Comparison of ENCODE assay signal across 25 mouse cellular contexts in genomic region chr11:104003397-104003796, GRCm38 (mm10). TPM values are rescaled to one million over a fixed set of nuclear protein-coding genes. Genes with fewer than 3 reads are reported as not detected.
DNase-seq lines count a peak whose midpoint lies in the region; TF ChIP-seq lines count a peak whose summit lies in the region.
"Had no signal": no experiment of that assay in that cellular context is flagged by ENCODE, and none has a peak within 500 bp of the region (broad histone marks: within the 10 kb centered on the region; RNA-seq: fewer than 3 reads in every experiment).

No protein-coding gene starts in this region.

- H3K4me2 ChIP-seq in CH12.LX (ENCODE audit: insufficient read depth, low read depth, poor library complexity, severe bottlenecking) (0 out of 2 replicates have a peak overlapping the region, but pooled peaks have one; percentile 39), myocyte (ENCODE audit: low read depth) (peak overlapping the region; percentile 1)
- H3K4me2 ChIP-seq: midbrain, embryonic 15.5 days; neural tube, embryonic 12.5 days; stomach, embryonic 15.5 days had no signal

- no peak for TF ChIP-seq POLR2A in CH12.LX (IDR thresholded peaks at IDR 0.05; ENCODE audit: low read depth, low read length)
- no peak for TF ChIP-seq POLR2A in myocyte (IDR thresholded peaks at IDR 0.05; ENCODE audit: insufficient read length, low read depth)

- H3K27me3 ChIP-seq in CH12.LX (replicated peaks) (no peaks in the 10 kb centered on the region), myocyte (ENCODE audit: control insufficient read depth, insufficient read depth, insufficient read length) (no peaks in the 10 kb centered on the region)
- H3K27me3 ChIP-seq: midbrain, embryonic 15.5 days; neural tube, embryonic 12.5 days; stomach, embryonic 15.5 days had no signal

- TF ChIP-seq EP300 in CH12.LX (IDR thresholded peaks at IDR 0.05; ENCODE audit: low read length), result no peak

- H3K36me3 ChIP-seq in CH12.LX (replicated peaks in 1 of 2; ENCODE audit: control insufficient read depth in 1 of 2, insufficient read depth in 1 of 2, low read length in 1 of 2) (no peaks in the 10 kb centered on the region), myocyte (ENCODE audit: control insufficient read depth, insufficient read depth) (no peaks in the 10 kb centered on the region)
- H3K36me3 ChIP-seq: midbrain, embryonic 10.5 days; midbrain, embryonic 15.5 days; neural tube, embryonic 12.5 days; stomach, embryonic 15.5 days had no signal

- H3K79me2 ChIP-seq in CH12.LX (replicated peaks; ENCODE audit: control insufficient read depth, extremely low read depth, insufficient read depth, poor library complexity, severe bottlenecking), result no peaks in the 10 kb centered on the region
- H3K79me2 ChIP-seq in myocyte (ENCODE audit: control insufficient read depth, insufficient read depth), result no peaks in the 10 kb centered on the region

- H3K27ac ChIP-seq in CH12.LX (ENCODE audit: insufficient read depth, low read depth), result no peak overlapping the region
- H3K27ac ChIP-seq: layer of hippocampus, adult 2 months; liver, embryonic 14.5 days; midbrain, embryonic 10.5 days; midbrain, embryonic 15.5 days; neural tube, embryonic 12.5 days; stomach, embryonic 15.5 days had no signal

- H3K4me3 ChIP-seq in CH12.LX (replicated peaks in 1 of 3; ENCODE audit: low read depth in 2 of 3, low read length in 2 of 3, poor library complexity in 1 of 3) (no peak overlapping the region), myocyte (no peak overlapping the region)
- H3K4me3 ChIP-seq: layer of hippocampus, adult 2 months; midbrain, embryonic 10.5 days; midbrain, embryonic 15.5 days; neural tube, embryonic 12.5 days; stomach, embryonic 15.5 days had no signal

- peaks cover 21 to 92% of the 10 kb centered on the region in 2 experiments for H3K4me1 ChIP-seq in CH12.LX (ENCODE audit: control insufficient read depth in 1 of 2, insufficient read depth in 2 of 2)
- H3K4me1 ChIP-seq: midbrain, embryonic 10.5 days; midbrain, embryonic 15.5 days; neural tube, embryonic 12.5 days; stomach, embryonic 15.5 days had no signal

- dilution Hi-C loops in CH12.LX (cut with MboI; ENCODE audit: extremely low pct_ligation_motif_present, extremely low pct_unique_long_range_greater_than_20kb, low sequenced_read_pairs), result no loop called here

- in situ Hi-C loops in CH12.LX (cut with MboI; ENCODE audit: low pct_ligation_motif_present, low pct_unique_long_range_greater_than_20kb, low sequenced_read_pairs), result loop anchor here (5.0 kb wide), 1 partner anchor 79 kb away; no protein-coding TSS in a partner anchor

- no peak for TF ChIP-seq CTCF in CH12.LX (conservative IDR thresholded peaks at IDR 0.05 in 1 of 2, IDR thresholded peaks at IDR 0.05 in 1 of 2; ENCODE audit: low read depth in 2 of 2, low read length in 2 of 2)

- TF ChIP-seq RAD21 in CH12.LX (IDR thresholded peaks at IDR 0.05; ENCODE audit: low read depth, low read length), result no peak

- DNase-seq in layer of hippocampus, adult 9-11 months, result peak; percentile 32
- no peak for DNase-seq in layer of hippocampus, postnatal 25 days (ENCODE audit: extremely low spot score in 1 of 2, low spot score in 1 of 2)
- DNase-seq in CH12.LX (ENCODE audit: extremely low read depth), result no peak
- peak; percentile 72 for DNase-seq in brain, adult 2 months (ENCODE audit: low read depth, low spot score)
- no peak for DNase-seq in heart, postnatal 4 days
- no peak for DNase-seq in embryo, embryonic 11 days
- DNase-seq: adrenal gland, adult 2 months; cerebellum, adult 8-10 months; cerebellum, postnatal 25 days; gastrocnemius, postnatal 10 days; heart, postnatal 14 days; kidney, adult 2 months; kidney, postnatal 36 days; layer of hippocampus, postnatal 36 days; liver; lung, adult 2 months; lung, postnatal 10 days; thymus, postnatal 25 days had no signal

- H3K9ac ChIP-seq in CH12.LX (ENCODE audit: insufficient read depth, low read depth), result no peak overlapping the region
- H3K9ac ChIP-seq: liver, embryonic 14.5 days; midbrain, embryonic 15.5 days; neural tube, embryonic 12.5 days; stomach, embryonic 15.5 days had no signal

- no peaks in the 10 kb centered on the region for H3K9me3 ChIP-seq in CH12.LX (replicated peaks; ENCODE audit: low read length)
- H3K9me3 ChIP-seq: midbrain, embryonic 10.5 days; midbrain, embryonic 15.5 days; neural tube, embryonic 12.5 days; stomach, embryonic 15.5 days had no signal

- H3ac ChIP-seq in myocyte (ENCODE audit: control insufficient read depth, insufficient read length), result no peak overlapping the region

TF ChIP-seq in CH12.LX, 34 proteins besides CTCF, POLR2A, EP300 and RAD21:
- TF ChIP-seq MYC (IDR thresholded peaks at IDR 0.05; ENCODE audit: low read depth, low read length) (peak; percentile 1; the same call in 1 of the 2 replicates), BHLHE40 (IDR thresholded peaks at IDR 0.05; ENCODE audit: low read depth, low read length) (no peak), GABPA (IDR thresholded peaks at IDR 0.05; ENCODE audit: insufficient replicate concordance, low read depth, low read length) (no peak), TCF12 (IDR thresholded peaks at IDR 0.05; ENCODE audit: low read depth, low read length) (no peak)

TF ChIP-seq in myocyte, 11 proteins besides CTCF, POLR2A, EP300 and RAD21:
- TF ChIP-seq CEBPB (IDR thresholded peaks at IDR 0.05; ENCODE audit: insufficient read depth, poor library complexity, severe bottlenecking), result no peak
- no peak for TF ChIP-seq REST (IDR thresholded peaks at IDR 0.05; ENCODE audit: insufficient read depth, insufficient read length)
- TF ChIP-seq POLR2AphosphoS2 (IDR thresholded peaks at IDR 0.05; ENCODE audit: insufficient read length, low read depth), result no peak
- no peak for TF ChIP-seq USF1 (IDR thresholded peaks at IDR 0.05; ENCODE audit: low read depth)
- no peak for TF ChIP-seq E2F4 (IDR thresholded peaks at IDR 0.05; ENCODE audit: insufficient read depth)
- TF ChIP-seq MYOD1 (IDR thresholded peaks at IDR 0.05; ENCODE audit: control insufficient read depth in 1 of 3, insufficient read length in 2 of 3, low read depth in 2 of 3), result no peak
- TF ChIP-seq SRF (IDR thresholded peaks at IDR 0.05; ENCODE audit: control insufficient read depth, insufficient read length, low read depth), result no peak
- TF ChIP-seq TCF12 (IDR thresholded peaks at IDR 0.05; ENCODE audit: insufficient read depth, poor library complexity, severe bottlenecking), result no peak
- TF ChIP-seq TCF3 (IDR thresholded peaks at IDR 0.05; ENCODE audit: insufficient read length, low read depth), result no peak
- TF ChIP-seq MYOG (IDR thresholded peaks at IDR 0.05; ENCODE audit: control insufficient read depth in 1 of 3, insufficient read depth in 1 of 3, insufficient read length in 2 of 3, low read depth in 2 of 3), result no peak
- no peak for TF ChIP-seq MAX (IDR thresholded peaks at IDR 0.05; ENCODE audit: low read depth)

RNA-seq across cellular contexts. Expression of gene Arf2, which starts 36.9 kb away (rescaled TPM):
- total RNA-seq in layer of hippocampus, postnatal 25 days (2021), result 10 to 100 TPM; 43.6 to 44.4 TPM
- total RNA-seq in CH12.LX (2012; rRNA removed), result 13.3 and 16.8 TPM in 2 replicates
- 24.7 and 27.8 TPM in 2 replicates for total RNA-seq in CH12.LX (2014; rRNA removed)
- 14.9 and 25.2 TPM in 2 replicates for polyA plus RNA-seq in CH12.LX (2012; ENCODE audit: insufficient read length, low read depth)
- polyA plus RNA-seq in myocyte (2012; fragmentation: generic; extraction: Trizol), result 23.0 TPM
- total RNA-seq in heart, postnatal 4 days (2021), result 10 to 100 TPM; 72.7 to 73.3 TPM

RNA-seq across cellular contexts. Expression of gene Nsf, which starts 49.5 kb away (rescaled TPM):
- total RNA-seq in layer of hippocampus, postnatal 25 days (2021), result 1,000 to 10,000 TPM; 1,164 to 1,245 TPM
- total RNA-seq in CH12.LX (2012; rRNA removed), result 46.9 and 50.9 TPM in 2 replicates
- total RNA-seq in CH12.LX (2014; rRNA removed), result 48.1 and 50.0 TPM in 2 replicates
- 95.0 and 99.3 TPM in 2 replicates for polyA plus RNA-seq in CH12.LX (2012; ENCODE audit: insufficient read length, low read depth)
- polyA plus RNA-seq in myocyte (2012; fragmentation: generic; extraction: Trizol), result 17.2 TPM
- 10 to 100 TPM; 39.7 to 45.2 TPM for total RNA-seq in heart, postnatal 4 days (2021)

Comparison
In these comparisons a context has a peak if more than half of its experiments do, and no peak if none do; other contexts are left out.
1. DNase-seq: peak in layer of hippocampus, adult 9-11 months (single experiment) and brain, adult 2 months (single experiment); none in layer of hippocampus, postnatal 25 days (0 of 2), CH12.LX (single experiment), heart, postnatal 4 days (single experiment) and embryo, embryonic 11 days (single experiment).
2. RNA of gene Nsf, which starts 49.5 kb away (total RNA-seq): 1,164 to 1,245 TPM in layer of hippocampus, postnatal 25 days; 46.9 to 50.9 TPM in CH12.LX and 39.7 to 45.2 TPM in heart, postnatal 4 days; every median in the first group is over 10 times any median in the second.